Mouse (Mus musculus) lung, adult 18-20 months (tissue): ENCODE measurements around the gene Syf2.

Experiments used
- DNase-seq, 2 experiments: peaks; one replicate each; pipeline ENCODE4 v3.0.0; 2022; ENCODE audit warnings: mixed read lengths in 2 of 2

Syf2 gene

GRCm38 (mm10) chr4:134975929-134976308, 45.2 kb downstream of the Syf2 start:
- no peak for DNase-seq

GRCm38 (mm10) chr4:134978930-134979329, 48.2 kb downstream of the Syf2 start:
- no peak for DNase-seq

GRCm38 (mm10) chr4:134981959-134982431, 51.3 kb downstream of the Syf2 start:
- DNase-seq: no peak

GRCm38 (mm10) chr4:134983136-134983535, 52.4 kb downstream of the Syf2 start:
- DNase-seq: no peak

- no peak for DNase-seq
Measured at GRCm38 (mm10) chr4:134984555-134984954, 53.9 kb downstream of the Syf2 start.

GRCm38 (mm10) chr4:134985626-134986335, 55.1 kb downstream of the Syf2 start:
- no peak for DNase-seq

GRCm38 (mm10) chr4:134986336-134986635, 55.6 kb downstream of the Syf2 start:
- no peak for DNase-seq

GRCm38 (mm10) chr4:134986963-134987362, 56.3 kb downstream of the Syf2 start:
- DNase-seq: no peak
